Mouse (Mus musculus): ENCODE measurements around the gene Vmn2r20. TPM values are rescaled to one million over a fixed set of nuclear protein-coding genes. Genes with fewer than 3 reads are reported as not detected.

The Vmn2r20 gene
- not detected in 2 replicates for polyA plus RNA-seq (2012; rRNA removed)

GRCm38 (mm10) chr6:123418016-123418415 lies at the start of gene Vmn2r20:
Gene Vmn2r20, minus strand, starts transcription at chr6:123418116.

Other genes with a start within 250 kb of the Vmn2r20 start
- gene Clec4b2, start 245.2 kb downstream of the Vmn2r20 start, polyA plus RNA-seq (2012; rRNA removed), result not detected in 2 replicates
- gene Clec4n, start 188.3 kb downstream of the Vmn2r20 start, polyA plus RNA-seq (2012; rRNA removed), result 3.6 and 4.0 TPM in 2 replicates
- gene Clec4d, start 156.0 kb downstream of the Vmn2r20 start, polyA plus RNA-seq (2012; rRNA removed), result 0.55 and 1.1 TPM in 2 replicates
- gene Clec4e, start 128.2 kb downstream of the Vmn2r20 start, polyA plus RNA-seq (2012; rRNA removed), result 0.15 and 0.44 TPM in 2 replicates
- gene Vmn2r19, start 109.8 kb downstream of the Vmn2r20 start, polyA plus RNA-seq (2012; rRNA removed), result not detected in 2 replicates
- gene Vmn2r21, start 115.3 kb upstream of the Vmn2r20 start, polyA plus RNA-seq (2012; rRNA removed), result not detected in 2 replicates
- not detected in 2 replicates for gene Vmn2r22, start 232.6 kb upstream of the Vmn2r20 start, polyA plus RNA-seq (2012; rRNA removed)